Mouse (Mus musculus) left cerebral cortex, adult 2 months (tissue): ENCODE data around the gene Gas7. TPM values are rescaled to one million over a fixed set of nuclear protein-coding genes. Genes with fewer than 3 reads are reported as not detected.

Experiments used
- DNase-seq, 2 experiments: peaks; one replicate each; pipeline ENCODE4 v3.0.0; 2021 to 2022; ENCODE audit warnings: low spot score in 2 of 2, mixed read lengths in 1 of 2; ENCODE audit errors: extremely low spot score in 1 of 2
- H3K27ac ChIP-seq: fragments of 200-600 bp; 2 replicates; pipeline ENCODE4 v1.8.1; 2022
- H3K4me3 ChIP-seq: fragments of 200-600 bp; 2 replicates; pipeline ENCODE4 v1.8.1; 2022
- CTCF ChIP-seq: fragments of 200-600 bp; IDR thresholded peaks from 2 replicates; pipeline ENCODE4 v1.8.1; 2022; ENCODE audit warnings: antibody characterized with exemption, mild to moderate bottlenecking, moderate library complexity
- intact Hi-C: fragments of 180-260 bp; cut with DNase I; formaldehyde crosslinking; loops from one replicate; pipeline ENCODE4 v1.15.1; 2025
- long read RNA-seq, 2 experiments: library from polyadenylated mRNA; stranded (forward); transcript quantifications; one replicate each; pipeline ENCODE4 v2.0.0; 2021; ENCODE audit warnings: borderline mapping rate in 2 of 2
- total RNA-seq, 2 experiments: library from RNA; stranded (reverse); gene quantifications; 2 replicates each; pipeline ENCODE4 v1.2.3; 2021

Gas7 gene
- total RNA-seq, result 100 to 1,000 TPM; 539 to 559 TPM
- long read RNA-seq, experiment 1, transcript Gas7-208 (10 exons, 1,479 nt), result major isoform, 7 of 79 reads
- long read RNA-seq, experiment 1, partial matches to known transcripts, result 6 of 79 reads
- long read RNA-seq, experiment 1, other reads (novel, unspliced or antisense), result 63 of 79 reads
- long read RNA-seq, experiment 2, full-length matches to known transcripts, result 10 of 50 reads
- long read RNA-seq, experiment 2, partial matches to known transcripts, result 4 of 50 reads
- long read RNA-seq, experiment 2, other reads (novel, unspliced or antisense), result 36 of 50 reads

DNA sequence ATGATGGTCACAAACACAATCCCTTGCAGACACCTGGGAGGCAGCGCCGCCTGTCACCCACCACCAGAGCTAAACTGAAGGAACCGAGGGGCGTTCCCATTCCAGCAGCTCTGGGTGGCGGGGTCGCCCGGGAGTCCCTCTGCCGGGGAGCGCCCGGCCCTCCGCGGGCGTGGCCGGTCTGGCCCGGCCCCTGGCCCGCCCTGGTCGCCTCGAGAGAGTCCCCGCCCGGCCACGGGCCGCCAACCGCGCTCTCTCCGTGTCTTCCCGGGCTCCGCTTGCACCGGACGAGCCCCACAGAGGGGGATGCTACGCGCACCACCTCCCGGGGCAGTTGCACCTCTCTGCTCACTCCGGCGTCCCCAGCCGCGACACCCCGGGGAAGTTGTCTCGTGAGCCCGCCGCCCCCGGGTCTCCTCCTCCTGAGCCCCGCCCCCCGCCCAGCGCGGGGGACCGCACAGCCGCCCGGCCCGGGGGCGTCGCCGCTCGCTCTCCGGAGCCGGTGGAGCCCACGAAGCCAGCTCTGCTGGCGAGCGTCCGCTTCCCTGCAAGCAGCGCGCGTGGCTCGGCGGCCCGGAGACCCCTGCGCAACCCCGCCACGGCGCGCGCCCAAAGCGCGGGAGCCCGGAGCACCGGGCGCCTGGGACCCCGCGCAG lies at the start of gene Gas7:
Gene Gas7 (plus strand): TSS at position 564 of the 653 bp plus-strand sequence.
- intact Hi-C loops, result loop anchor here (5.0 kb wide), 1 partner anchor 343 kb away; no protein-coding TSS in a partner anchor
- DNase-seq, result peak; percentile 41 to 48
- TF ChIP-seq CTCF, result no peak; the same call in none of the 2 replicates
- H3K4me3 ChIP-seq, result peak within 1 kb of the TSS; percentile 66
- peak within 1 kb of the TSS; percentile 80 for H3K27ac ChIP-seq

DNA sequence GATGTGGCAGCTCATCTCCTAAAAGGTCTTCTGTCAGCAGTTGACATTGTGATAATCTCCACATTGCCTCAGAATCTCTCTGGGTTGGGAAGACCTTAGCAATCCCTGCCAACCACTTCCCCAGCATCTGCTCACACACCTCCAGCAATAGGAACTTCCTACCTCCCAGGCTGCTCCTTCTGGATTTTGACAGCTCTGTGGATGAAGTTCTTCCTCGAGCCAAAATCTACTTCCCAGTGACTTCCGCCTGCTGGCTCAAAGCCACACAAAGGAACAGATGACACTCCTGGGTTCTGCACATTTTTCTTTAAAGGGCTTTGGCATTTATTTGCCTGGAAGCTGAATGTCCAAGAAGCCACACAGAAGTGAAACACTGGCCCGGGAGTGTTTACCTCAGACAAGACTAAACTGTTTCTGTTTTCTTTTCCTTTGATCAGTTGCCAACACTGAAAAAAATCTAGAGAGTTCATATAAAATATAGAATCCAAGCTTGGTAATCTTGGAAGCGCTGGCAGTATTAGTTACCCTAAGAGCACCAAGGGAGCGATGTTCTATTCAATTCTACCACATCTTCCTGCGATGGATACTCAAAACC lies 40.8 kb upstream of the Gas7 start:
- DNase-seq, result peak; percentile 14 to 26
- no peak overlapping the region for H3K4me3 ChIP-seq
- intact Hi-C loops, result no loop called here
- TF ChIP-seq CTCF, result no peak
- H3K27ac ChIP-seq, result no peak overlapping the region; the same call in 1 of the 2 replicates

DNA sequence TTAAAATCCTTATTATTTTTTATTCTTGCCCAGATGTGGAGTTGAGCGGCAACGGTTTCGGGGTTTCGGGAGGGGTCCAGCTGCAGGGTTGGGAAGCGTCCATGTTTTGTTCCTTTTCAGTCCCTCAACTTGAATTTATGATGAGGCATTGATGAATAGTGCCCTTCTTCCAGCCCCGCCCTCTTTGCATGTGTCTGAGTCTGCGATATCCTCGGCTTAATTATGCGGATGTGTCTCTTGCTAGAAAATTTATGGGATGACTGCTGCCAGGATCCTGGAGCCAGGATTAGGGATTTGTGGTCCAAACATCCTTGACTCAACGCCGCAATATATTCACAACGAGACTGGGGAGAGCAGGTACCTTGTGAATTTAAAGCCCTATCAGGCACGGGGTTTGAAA lies 31.7 kb upstream of the Gas7 start:
- TF ChIP-seq CTCF, result no peak
- DNase-seq, result no peak
- intact Hi-C loops, result no loop called here

DNA sequence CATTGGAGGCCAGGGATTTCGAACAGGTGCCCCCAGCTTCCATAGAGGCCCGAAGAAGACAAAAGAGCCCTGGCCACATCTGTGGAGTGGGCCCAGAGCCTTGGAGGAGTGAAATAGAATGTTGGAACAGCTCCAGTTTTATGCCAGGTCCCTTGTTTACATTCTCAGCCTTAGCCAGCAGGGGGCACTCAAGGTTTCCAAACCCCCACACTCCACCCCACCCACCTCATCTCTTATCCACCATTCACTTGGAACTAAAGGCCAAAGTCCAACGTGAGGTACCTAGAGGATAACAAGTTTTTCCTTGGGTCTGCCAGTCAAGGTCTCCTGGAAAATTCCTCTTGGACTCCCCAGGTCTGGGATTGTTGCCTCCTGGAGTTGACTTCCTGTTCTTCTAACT lies 27.0 kb upstream of the Gas7 start:
- TF ChIP-seq CTCF, result peak; percentile 56
- peak; percentile 38 to 40 for DNase-seq
- intact Hi-C loops, result loop anchor here (1.0 kb wide), 1 partner anchor 219 kb away; no protein-coding TSS in a partner anchor
- no peak overlapping the region for H3K4me3 ChIP-seq
- no peak overlapping the region for H3K27ac ChIP-seq

More for the DNA sequence above, 31.7 kb upstream of the Gas7 start:
- no peak overlapping the region for H3K4me3 ChIP-seq
- H3K27ac ChIP-seq, result no peak overlapping the region

DNA sequence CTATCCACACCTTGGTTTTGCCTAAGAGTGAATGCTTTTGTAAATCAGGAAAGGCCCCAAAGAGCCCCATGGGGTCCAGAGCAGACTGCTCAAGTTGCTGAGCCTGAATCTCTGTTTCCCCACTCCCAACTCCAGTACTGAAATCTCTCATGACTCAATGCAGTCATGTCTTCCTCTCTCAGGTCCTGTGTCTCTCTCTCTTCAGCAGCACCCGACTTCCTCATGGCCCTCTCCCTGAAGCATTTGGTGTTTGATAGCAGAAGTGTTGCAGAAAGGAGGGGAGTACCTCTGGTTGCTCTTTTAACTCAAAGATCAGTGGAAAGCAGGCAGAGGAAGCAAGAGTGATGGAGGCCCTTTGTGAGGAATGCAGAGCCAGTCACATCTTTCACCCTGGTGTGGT lies 25.4 kb upstream of the Gas7 start:
- intact Hi-C loops, result no loop called here
- no peak for DNase-seq
- no peak for TF ChIP-seq CTCF
- H3K4me3 ChIP-seq, result no peak overlapping the region
- no peak overlapping the region for H3K27ac ChIP-seq

DNA sequence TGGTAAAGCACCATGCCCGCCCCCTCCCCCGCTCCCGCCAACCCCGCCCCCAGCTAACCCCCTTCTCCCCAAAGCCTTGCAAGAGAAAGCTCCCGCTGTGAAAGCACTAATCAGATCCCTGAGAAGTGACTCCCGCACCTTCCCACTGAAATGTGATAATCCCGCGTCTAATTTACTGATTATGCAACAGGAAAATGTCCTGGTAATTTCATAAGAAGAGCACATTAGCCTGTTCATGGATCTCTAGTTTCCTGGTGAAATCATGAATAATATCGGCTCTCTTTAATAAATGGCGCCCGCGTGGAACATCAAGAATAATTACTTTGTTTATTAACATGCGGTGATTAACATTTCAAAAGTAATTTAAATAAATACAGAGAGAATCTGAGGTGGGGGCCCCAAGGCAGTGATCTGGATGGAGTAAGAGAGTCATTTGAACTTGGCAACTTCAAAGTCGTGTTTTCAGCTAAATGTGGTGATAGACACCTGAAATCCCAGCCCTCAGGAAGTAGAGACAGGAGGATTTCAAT lies 24.1 kb upstream of the Gas7 start:
- no peak for TF ChIP-seq CTCF
- intact Hi-C loops, result no loop called here
- no peak for DNase-seq
- Histone ChIP-seq H3K4me3 (no peak overlapping the region), H3K27ac (no peak overlapping the region)

DNA sequence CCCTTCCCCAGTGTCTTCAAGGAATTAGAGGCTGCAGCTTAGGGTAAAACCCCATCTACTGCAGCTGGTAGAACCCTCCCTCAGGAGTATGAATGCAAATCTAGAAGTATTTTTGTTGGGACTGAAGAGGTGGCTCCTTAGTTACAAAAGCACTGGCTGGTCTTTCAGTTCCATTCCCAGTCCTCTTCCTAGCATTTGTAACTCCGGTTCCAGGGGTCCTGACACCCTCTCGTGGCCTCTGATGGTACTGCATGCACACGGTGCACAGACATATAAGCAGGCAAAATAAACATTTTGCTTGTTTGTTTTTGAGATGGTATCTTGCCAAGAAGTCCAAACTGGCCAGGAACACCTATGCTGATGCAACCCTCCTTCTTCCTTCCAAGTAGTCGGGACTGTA lies 23.4 kb upstream of the Gas7 start:
- DNase-seq, result no peak
- Histone ChIP-seq H3K4me3 (no peak overlapping the region), H3K27ac (no peak overlapping the region)
- intact Hi-C loops, result no loop called here
- TF ChIP-seq CTCF, result peak; percentile 35

DNA sequence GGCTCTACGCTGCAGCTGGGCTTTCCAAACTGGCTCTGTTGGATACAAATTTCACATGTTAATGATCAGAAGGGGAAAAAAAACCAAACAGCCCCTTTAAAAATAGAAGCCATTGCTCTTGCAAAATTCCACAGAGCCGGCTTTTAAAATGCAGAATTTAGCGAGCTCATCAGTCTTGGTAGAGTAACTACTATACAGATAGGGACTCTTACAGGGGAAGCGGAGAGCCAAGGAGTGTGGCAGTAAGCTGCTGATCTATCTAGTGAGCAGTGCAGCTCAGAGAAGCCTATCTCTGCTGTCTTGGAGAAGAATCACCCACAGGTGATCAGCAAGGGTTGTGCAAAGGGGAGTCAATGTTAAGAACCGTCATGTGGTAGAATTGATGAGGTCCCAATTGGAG lies 21.5 kb upstream of the Gas7 start:
- no peak for DNase-seq
- H3K27ac ChIP-seq, result no peak overlapping the region

DNA sequence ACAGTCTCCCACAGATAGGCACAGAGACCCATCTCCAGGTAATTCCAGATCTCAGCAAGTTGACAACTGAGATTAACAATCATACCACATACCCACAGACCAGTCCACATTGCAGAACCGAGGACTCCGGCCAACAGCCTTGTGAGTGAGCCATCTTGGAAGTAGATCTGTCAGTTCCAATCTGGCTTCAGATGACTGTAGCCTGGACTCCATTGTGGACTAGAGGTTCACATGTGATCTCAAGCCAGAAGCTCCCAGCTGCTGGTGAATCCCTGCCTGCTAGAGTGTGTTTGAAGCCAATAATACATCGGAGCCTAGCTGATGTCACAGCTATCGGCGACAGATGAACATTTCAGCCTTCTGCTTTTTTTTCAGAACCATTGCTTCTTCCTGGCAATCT lies 16.5 kb upstream of the Gas7 start:
- Histone ChIP-seq H3K27ac (no peak overlapping the region), H3K4me3 (no peak overlapping the region)
- no peak for DNase-seq
- intact Hi-C loops, result no loop called here
- TF ChIP-seq CTCF, result no peak

More for the DNA sequence above, 21.5 kb upstream of the Gas7 start:
- intact Hi-C loops, result no loop called here
- no peak overlapping the region for H3K4me3 ChIP-seq
- TF ChIP-seq CTCF, result no peak

DNA sequence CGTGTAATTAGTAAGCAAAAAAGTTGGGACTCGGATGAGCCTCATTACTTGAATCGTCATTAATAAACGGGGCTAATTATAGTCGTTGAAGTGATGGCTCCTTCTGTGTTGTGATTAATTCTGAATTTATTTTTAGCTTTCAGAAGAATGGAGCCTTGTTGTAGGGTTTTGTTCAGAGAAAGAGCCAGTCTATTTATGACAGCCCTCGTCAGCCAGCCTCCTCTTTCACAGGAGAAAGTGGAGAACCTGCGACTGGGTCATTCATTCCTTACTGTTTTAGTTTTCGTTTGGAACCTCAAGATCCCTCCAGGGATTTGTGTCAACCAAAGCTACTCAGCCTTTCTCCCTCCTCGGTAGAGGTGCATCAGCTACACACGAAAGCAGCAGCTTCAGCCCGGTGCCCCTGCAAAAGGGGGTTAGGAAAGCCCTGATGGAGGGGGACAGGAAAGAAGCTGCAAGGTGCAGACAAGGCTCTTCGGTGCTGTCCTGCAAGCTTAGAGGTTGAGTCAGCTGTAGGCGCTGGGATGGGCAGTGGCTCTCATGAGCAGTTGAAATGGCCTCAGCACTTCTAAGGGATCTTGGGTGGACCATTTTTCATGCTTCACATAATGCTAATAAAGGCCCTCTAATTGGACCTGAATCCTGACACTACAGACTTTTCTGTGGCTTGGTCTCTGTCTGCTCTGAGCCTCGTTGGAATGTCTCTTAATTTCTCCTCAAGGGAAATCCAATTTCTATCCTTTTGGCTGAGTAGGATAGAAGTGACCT lies 10.0 kb upstream of the Gas7 start:
- no peak for TF ChIP-seq CTCF
- no peak overlapping the region for H3K27ac ChIP-seq
- intact Hi-C loops, result no loop called here

DNA sequence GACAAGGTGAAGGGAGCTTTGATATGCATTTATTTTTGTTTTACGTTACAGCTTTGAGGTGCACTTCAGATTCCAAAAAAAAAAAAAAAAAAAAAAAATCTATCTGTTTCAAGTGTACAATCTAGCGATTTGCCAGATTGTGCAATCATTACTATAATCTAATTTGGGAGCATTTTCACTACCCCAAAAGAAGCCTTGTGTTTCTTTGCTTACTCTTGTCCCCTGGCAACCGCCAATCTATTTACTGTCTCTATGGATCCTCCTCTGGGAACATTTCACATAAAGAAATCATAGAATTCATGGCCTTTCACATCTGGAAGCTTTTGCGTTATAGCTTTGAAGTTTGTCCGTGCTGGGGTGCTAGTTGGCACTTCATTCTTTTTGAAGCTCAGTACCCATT lies 3.7 kb upstream of the Gas7 start:
- no peak overlapping the region for H3K27ac ChIP-seq
- no peak for TF ChIP-seq CTCF
- intact Hi-C loops, result no loop called here
- H3K4me3 ChIP-seq, result no peak overlapping the region
- no peak for DNase-seq

More for the DNA sequence above, 10.0 kb upstream of the Gas7 start:
- H3K4me3 ChIP-seq, result no peak overlapping the region
- DNase-seq, result no peak
